Mouse (Mus musculus) activated CD4-positive, CD25-positive, alpha-beta regulatory T cell (primary cell): Measurements from ENCODE around the gene Sult5a1. TPM values are rescaled to one million over a fixed set of nuclear protein-coding genes. Genes with fewer than 3 reads are reported as not detected.

Experiments
- polyA plus RNA-seq, 2 experiments: library from polyadenylated mRNA; unstranded; fragments of 100-300 nt; shearing (Covaris generic); gene quantifications; one replicate each; pipeline ENCODE4 v1.2.1; 2017

Sult5a1 gene
- polyA plus RNA-seq = 1 to 10 TPM in 1 of 2 experiments, not detected in 1; 1.7 TPM

DNA sequence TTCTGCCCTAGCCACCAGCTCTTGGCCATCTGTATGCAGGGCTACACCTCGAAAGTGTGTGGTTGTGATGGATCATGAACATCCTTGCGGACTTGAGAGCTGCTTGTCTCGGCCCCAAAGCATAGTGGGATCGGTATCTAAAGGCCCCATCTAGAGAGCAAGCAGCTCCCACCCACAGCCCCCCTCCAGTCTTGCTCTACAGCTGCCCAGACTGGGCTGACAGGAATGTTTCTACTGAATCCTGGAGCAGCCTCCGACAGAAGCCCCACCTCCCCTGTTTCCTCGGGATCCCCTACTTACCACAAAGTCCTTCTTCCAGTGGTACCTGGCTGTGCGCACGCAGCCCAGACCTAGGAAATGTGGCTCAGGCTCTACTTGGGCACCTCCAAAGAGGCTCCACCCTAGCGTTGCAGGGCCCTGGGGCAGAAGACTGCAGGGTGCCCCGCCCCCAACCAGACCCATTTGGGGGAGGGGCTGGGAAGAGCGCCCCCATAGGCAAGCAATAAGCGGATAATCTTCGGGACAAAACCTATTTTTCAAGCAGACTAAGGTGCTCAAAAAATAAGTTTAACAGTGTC lies at the start of gene Sult5a1:
Sult5a1 (minus strand) TSS at position 428 of the 578 bp plus-strand sequence.

DNA sequence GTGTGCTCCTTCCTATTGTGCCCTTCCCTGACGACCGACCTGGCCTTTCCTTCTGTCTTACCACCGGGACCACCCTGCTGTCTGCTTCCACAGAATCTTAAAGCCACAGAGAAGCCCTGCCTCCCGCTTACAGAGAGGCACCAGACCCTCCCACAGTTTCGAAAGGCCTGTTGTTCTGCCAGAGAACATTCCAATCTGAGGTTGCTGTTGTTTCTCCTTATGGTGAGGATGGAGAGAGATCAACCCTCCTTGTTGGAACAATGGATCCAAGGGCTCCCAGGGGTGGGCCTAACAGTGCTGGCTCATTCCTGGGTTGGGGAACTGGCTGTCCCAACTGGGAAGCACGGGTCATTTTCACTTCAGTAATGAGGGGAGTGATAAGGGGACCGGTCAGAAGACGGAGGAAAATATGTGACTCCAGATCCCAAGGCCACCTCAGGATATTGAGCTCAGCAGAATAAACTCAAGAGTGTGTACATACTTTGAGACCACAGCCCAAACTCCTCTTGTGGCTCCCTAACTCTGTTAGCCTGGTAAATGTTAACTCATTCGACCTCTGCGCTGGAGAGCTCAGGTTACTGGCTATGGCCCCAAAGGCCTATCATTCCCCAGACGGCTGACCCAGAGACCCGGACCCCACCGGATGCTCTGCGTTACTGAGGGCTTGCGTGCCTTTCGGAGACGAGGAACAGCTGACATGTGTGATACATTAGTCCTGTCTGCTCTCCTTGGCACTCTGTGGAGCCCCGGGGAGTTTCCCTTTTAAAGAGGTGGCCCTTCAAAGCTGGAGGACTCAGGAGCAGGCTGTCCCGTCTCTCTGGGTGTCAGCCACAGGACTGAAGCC lies 27.7 kb upstream of the Sult5a1 start, which contains the start of gene Dpep1:
Dpep1 (plus strand) TSS at position 677 of the 844 bp plus-strand sequence.

DNA sequence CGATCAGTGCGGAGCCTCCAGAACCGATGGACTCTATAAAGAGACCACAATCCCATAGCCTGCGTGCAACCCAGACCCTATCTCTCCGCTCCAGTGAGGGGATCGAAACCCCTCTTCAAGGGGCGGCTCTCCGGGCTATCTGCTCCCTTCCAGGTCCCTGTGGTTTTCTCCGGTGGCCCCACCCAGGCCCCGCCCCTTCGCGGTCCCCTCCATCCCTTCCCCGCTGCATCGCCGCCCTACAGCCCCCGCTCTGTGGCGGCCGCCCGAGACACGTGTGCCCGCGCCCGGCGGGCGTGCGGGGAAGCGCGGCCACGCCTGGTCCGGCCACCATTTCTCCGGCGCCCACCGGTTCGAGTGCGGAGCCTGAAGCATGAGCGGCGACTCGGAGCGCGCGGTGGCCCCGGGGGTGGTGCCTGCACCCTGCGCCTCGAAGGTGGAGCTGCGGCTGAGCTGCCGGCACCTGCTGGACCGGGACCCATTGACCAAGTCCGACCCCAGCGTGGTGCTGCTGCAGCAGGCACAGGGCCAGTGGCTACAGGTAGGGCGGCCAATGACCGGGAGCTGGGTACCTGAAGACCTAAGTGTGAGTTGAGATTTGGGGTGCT lies 40.9 kb downstream of the Sult5a1 start, which contains the start of gene Cpne7:
Cpne7 (plus strand) TSS at position 248 of the 605 bp plus-strand sequence.

DNA sequence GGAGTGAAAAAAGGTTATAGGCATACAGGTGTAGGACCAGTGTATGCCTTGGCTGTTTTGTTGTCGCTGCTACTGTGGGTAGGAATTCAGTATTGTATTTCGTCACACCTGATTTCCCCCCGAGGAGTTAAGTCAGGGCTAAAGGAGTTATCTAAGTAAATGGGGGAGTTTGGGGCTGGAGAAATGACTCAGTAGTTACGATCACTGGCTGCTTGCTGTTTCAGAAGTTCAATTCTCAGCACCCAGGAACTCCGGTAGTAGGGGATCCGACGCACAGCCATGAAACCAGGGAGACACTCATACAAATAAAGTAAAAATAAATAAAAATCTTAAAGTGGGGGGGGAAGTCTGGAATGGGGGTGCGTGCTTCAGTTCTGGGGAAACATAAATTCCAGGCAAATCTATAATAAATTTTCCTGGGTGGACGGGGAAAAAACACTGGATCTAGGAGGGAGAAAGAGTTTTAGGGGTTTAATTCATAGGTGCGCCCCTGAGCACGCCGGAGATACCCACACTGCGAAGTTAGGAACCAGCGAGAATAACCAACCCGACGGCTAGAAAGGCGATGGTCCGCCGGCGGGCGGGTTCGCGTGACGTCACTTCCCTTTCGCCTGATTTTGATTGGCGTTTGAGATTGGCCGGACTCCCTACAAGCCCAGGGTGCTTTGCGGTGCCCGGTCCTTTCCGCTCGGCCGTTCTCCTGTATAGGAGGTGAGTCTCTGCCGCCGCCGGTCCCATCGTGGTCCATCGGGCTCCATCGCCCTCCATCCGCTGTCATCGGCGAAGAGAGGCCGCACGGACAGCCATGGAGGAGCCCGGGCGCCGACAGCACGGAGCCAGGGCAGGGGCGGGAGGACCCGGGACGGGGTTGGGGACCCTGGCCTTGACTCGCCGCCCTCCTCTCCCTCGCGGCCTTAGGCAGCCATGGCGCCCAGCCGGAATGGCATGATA lies 56.1 kb downstream of the Sult5a1 start, which contains the start of gene Rpl13:
Rpl13 (plus strand) TSS at position 616 of the 951 bp plus-strand sequence.

Other genes starting within 250 kb of the Sult5a1 start
- gene Ankrd11, start 116.0 kb downstream of the Sult5a1 start, polyA plus RNA-seq = 100 to 1,000 TPM; 215 to 236 TPM
- 10 to 100 TPM; 42.0 to 65.5 TPM for gene Spg7, start 95.4 kb downstream of the Sult5a1 start, polyA plus RNA-seq
- 1,000 to 10,000 TPM in 1 of 2 experiments, 100 to 1,000 TPM in 1; 680 to 1,054 TPM for gene Rpl13, start 56.0 kb downstream of the Sult5a1 start, polyA plus RNA-seq
- gene Cpne7, start 40.9 kb downstream of the Sult5a1 start, polyA plus RNA-seq = 1 to 10 TPM in 1 of 2 experiments, under 1 TPM in 1; 0.82 to 2.5 TPM
- under 1 TPM in 1 of 2 experiments, not detected in 1; 0.07 TPM for gene Dpep1, start 27.9 kb upstream of the Sult5a1 start, polyA plus RNA-seq
- gene Chmp1a, start 54.4 kb upstream of the Sult5a1 start, polyA plus RNA-seq = 100 to 1,000 TPM; 163 to 192 TPM
- gene Spata33, start 54.5 kb upstream of the Sult5a1 start, polyA plus RNA-seq = under 1 TPM in 1 of 2 experiments, not detected in 1; 0.69 TPM
- gene Cdk10, start 66.5 kb upstream of the Sult5a1 start, polyA plus RNA-seq = 10 to 100 TPM; 18.6 to 20.0 TPM
- 10 to 100 TPM; 14.7 to 17.1 TPM for gene Spata2l, start 77.9 kb upstream of the Sult5a1 start, polyA plus RNA-seq
- gene Zfp276, start 95.9 kb upstream of the Sult5a1 start, polyA plus RNA-seq = 10 to 100 TPM; 25.1 to 28.7 TPM
- gene Vps9d1, start 96.0 kb upstream of the Sult5a1 start, polyA plus RNA-seq = 10 to 100 TPM; 20.4 to 28.6 TPM
- gene Fanca, start 160.3 kb upstream of the Sult5a1 start, polyA plus RNA-seq = 10 to 100 TPM in 1 of 2 experiments, 1 to 10 TPM in 1; 9.7 to 15.2 TPM
- under 1 TPM in 1 of 2 experiments, not detected in 1; 0.18 TPM for gene Spire2, start 174.4 kb upstream of the Sult5a1 start, polyA plus RNA-seq
- gene Tcf25, start 215.4 kb upstream of the Sult5a1 start, polyA plus RNA-seq = 100 to 1,000 TPM; 241 to 246 TPM
- under 1 TPM; 0.13 to 0.18 TPM for gene Mc1r, start 248.8 kb upstream of the Sult5a1 start, polyA plus RNA-seq